Mouse (Mus musculus) adrenal gland, adult 18-20 months (tissue): Measurements from ENCODE around the gene Osgin1. TPM values are rescaled to one million over a fixed set of nuclear protein-coding genes. Genes with fewer than 3 reads are reported as not detected.

Source experiments
- DNase-seq, 2 experiments: peaks; one replicate each; pipeline ENCODE4 v3.0.0; 2021 to 2022; ENCODE audit warnings: low spot score in 2 of 2
- total RNA-seq, 2 experiments: library from RNA; stranded (reverse); gene quantifications; 1 replicate in 1 of 2; 2 replicates in 1 of 2; pipeline ENCODE4 v1.2.3; 2021

Osgin1 gene
- total RNA-seq, 2 experiments from 2014 or later, result 161 to 218 TPM

GRCm38 (mm10) chr8:119422123-119422711, 11.7 kb upstream of the Osgin1 start:
- DNase-seq, result no peak

- no peak for DNase-seq
Measured at GRCm38 (mm10) chr8:119423631-119424141, 10.2 kb upstream of the Osgin1 start.

- DNase-seq, result no peak
Measured at GRCm38 (mm10) chr8:119424199-119424733, 9.7 kb upstream of the Osgin1 start.

- no peak for DNase-seq
Measured at GRCm38 (mm10) chr8:119424740-119425139, 9.2 kb upstream of the Osgin1 start.

GRCm38 (mm10) chr8:119425533-119425932, 8.4 kb upstream of the Osgin1 start:
- peak; percentile 63 to 79 for DNase-seq

- no peak for DNase-seq
Measured at GRCm38 (mm10) chr8:119426069-119426735, 7.7 kb upstream of the Osgin1 start.

GRCm38 (mm10) chr8:119427634-119428349, 6.1 kb upstream of the Osgin1 start:
- no peak for DNase-seq

- no peak for DNase-seq
Measured at GRCm38 (mm10) chr8:119428350-119428740, 5.6 kb upstream of the Osgin1 start.

GRCm38 (mm10) chr8:119428766-119429327, 5.1 kb upstream of the Osgin1 start:
- no peak for DNase-seq

GRCm38 (mm10) chr8:119429552-119429951, 4.4 kb upstream of the Osgin1 start:
- no peak for DNase-seq

GRCm38 (mm10) chr8:119430250-119430649, 3.7 kb upstream of the Osgin1 start:
- DNase-seq, result no peak

- no peak for DNase-seq
Measured at GRCm38 (mm10) chr8:119430690-119431089, 3.2 kb upstream of the Osgin1 start.

GRCm38 (mm10) chr8:119432372-119432771, 1.6 kb upstream of the Osgin1 start:
- DNase-seq, result no peak

GRCm38 (mm10) chr8:119434569-119434968, 645 bp downstream of the Osgin1 start:
- no peak for DNase-seq

- DNase-seq, result no peak
Measured at GRCm38 (mm10) chr8:119435527-119435926, 1.6 kb downstream of the Osgin1 start.

GRCm38 (mm10) chr8:119436331-119436730, 2.4 kb downstream of the Osgin1 start:
- DNase-seq, result no peak

GRCm38 (mm10) chr8:119436933-119437332, 3.0 kb downstream of the Osgin1 start:
- DNase-seq, result peak; percentile 95 to 97

- DNase-seq, result no peak
Measured at GRCm38 (mm10) chr8:119437506-119437905, 3.6 kb downstream of the Osgin1 start.

- no peak for DNase-seq
Measured at GRCm38 (mm10) chr8:119438876-119439275, 5.0 kb downstream of the Osgin1 start.

GRCm38 (mm10) chr8:119439424-119439823, 5.5 kb downstream of the Osgin1 start:
- DNase-seq, result no peak

GRCm38 (mm10) chr8:119439893-119440249, 5.9 kb downstream of the Osgin1 start:
- no peak for DNase-seq
